Mouse (Mus musculus) neural tube, embryonic 12.5 days (tissue): ENCODE data around the gene Arhgef10l. TPM values are rescaled to one million over a fixed set of nuclear protein-coding genes. Genes with fewer than 3 reads are reported as not detected.
A peak's percentile ranks its signal among the peaks of the same experiment; 100 is the strongest.

Experiments
- ATAC-seq: fragments of 200-750 bp; cut with Nextera tagmentation; 2 replicates; pipeline ENCODE4 v1.8.0; 2017; ENCODE audit warnings: low read depth, mild to moderate bottlenecking, moderate TSS enrichment, moderate library complexity; ENCODE audit not compliant: low FRiP score
- H3K27ac ChIP-seq: fragments of 300-500 bp; sonication (generic); 2 replicates; pipeline ENCODE4 v1.5.1; 2016
- H3K27me3 ChIP-seq: fragments of 300-500 bp; sonication (generic); replicated peaks from 2 replicates; pipeline ENCODE4 v1.6.1; 2016; ENCODE audit warnings: mild to moderate bottlenecking
- H3K36me3 ChIP-seq: fragments of 300-500 bp; sonication (generic); 2 replicates; pipeline ENCODE4 v1.6.1; 2016; ENCODE audit warnings: mild to moderate bottlenecking
- H3K4me1 ChIP-seq: fragments of 300-500 bp; sonication (generic); 2 replicates; pipeline ENCODE4 v1.6.1; 2016
- H3K4me2 ChIP-seq: fragments of 300-500 bp; sonication (generic); replicated peaks from 2 replicates; pipeline ENCODE4 v1.6.1; 2016; ENCODE audit warnings: mild to moderate bottlenecking
- H3K4me3 ChIP-seq: fragments of 300-500 bp; sonication (generic); 2 replicates; pipeline ENCODE4 v1.5.1; 2016
- H3K9ac ChIP-seq: fragments of 300-500 bp; sonication (generic); 2 replicates; pipeline ENCODE4 v1.6.1; 2016; ENCODE audit warnings: mild to moderate bottlenecking
- H3K9me3 ChIP-seq: fragments of 300-500 bp; sonication (generic); 2 replicates; pipeline ENCODE4 v1.6.1; 2016; ENCODE audit warnings: mild to moderate bottlenecking
- WGBS: fragments of 180-500 bp; shearing (Covaris S2); methylation state at CpG from one replicate; pipeline ENCODE4 v1.1.7; 2016; 5-methylcytosine and 5-hydroxymethylcytosine counted together
- polyA plus RNA-seq: library from polyadenylated mRNA; unstranded; fragments of >200 nt; fragmentation: Nextera tagmentation; extraction: Ambion mirVana; gene quantifications from 2 replicates; pipeline ENCODE4 v1.2.1, GENCODE M21; 2016

Arhgef10l gene
- polyA plus RNA-seq, 1 experiment from 2014 or later = 38.8 TPM

DNA sequence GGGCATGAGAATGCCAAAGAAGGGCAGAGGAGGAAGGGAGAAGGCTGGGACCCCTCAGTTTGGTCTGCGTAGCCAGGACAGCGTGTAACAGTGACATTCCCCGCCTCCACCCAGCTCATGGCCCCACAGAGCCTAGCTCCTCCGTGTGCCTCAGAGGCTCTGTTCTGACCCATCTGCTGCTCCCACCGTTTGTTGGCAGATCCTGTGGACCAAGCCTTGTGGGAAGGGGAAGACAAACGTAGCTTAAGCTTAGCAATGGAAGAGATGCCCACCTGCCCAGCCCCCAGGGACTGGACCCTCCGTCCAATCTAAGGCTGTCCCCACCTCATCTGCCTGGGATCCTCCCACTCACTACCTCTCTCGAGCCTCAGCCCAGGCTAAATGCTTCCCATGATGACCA, 28.5 kb downstream of the Arhgef10l start:
- no peak for ATAC-seq
- peaks cover 27% of the 10 kb centered on the region; the same call in 1 of the 2 replicates for H3K4me1 ChIP-seq
- H3K27me3 ChIP-seq = no peaks in the 10 kb centered on the region
- peaks cover 20% of the 10 kb centered on the region for H3K36me3 ChIP-seq
- no peak overlapping the region for H3K9ac ChIP-seq
- 75% methylated on average over 8 of the region's 8 CpGs for WGBS
- H3K9me3 ChIP-seq = no peaks in the 10 kb centered on the region
- no peak overlapping the region for H3K4me3 ChIP-seq
- H3K27ac ChIP-seq = no peak overlapping the region
- no peak overlapping the region for H3K4me2 ChIP-seq

DNA sequence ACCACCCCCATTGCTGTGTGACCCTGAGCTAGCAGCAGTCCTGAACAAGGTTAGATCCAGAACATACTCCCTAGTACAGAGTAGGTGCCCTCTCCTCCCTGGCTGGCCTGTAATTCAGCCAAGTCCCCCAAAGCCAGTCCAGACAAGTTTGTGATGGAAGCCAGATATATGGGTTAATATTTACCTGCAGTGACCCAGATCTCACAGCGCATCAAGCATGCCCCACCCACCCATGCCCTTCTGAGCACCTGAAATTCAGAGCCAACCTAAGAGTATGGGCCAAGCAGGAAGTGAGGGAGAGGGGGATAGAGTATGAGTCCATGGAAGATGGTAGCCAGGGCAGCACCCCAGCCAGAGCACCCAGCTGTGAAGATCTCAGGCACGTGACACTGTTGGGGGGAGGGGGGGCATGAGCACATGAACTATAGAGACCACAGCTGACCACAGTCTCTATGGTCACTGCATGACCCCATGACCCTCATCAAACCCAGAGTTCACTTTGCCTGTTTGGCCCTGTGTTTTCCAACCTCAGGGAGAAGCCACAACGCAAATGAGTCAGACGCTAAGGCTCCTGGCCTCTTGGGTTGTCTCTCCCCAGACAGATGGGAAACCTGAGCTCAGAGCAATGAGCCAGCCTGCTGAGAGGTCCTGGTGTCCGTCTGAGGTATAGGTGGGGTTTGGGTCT, 29.4 kb downstream of the Arhgef10l start:
- Histone ChIP-seq H3K36me3 (peaks cover 18% of the 10 kb centered on the region), H3K9ac (no peak overlapping the region), H3K4me1 (peaks cover 24% of the 10 kb centered on the region), H3K27ac (no peak overlapping the region), H3K4me2 (no peak overlapping the region), H3K4me3 (no peak overlapping the region), H3K9me3 (no peaks in the 10 kb centered on the region), H3K27me3 (no peaks in the 10 kb centered on the region)
- 63% methylated on average over 5 of the region's 5 CpGs for WGBS
- ATAC-seq = no peak

DNA sequence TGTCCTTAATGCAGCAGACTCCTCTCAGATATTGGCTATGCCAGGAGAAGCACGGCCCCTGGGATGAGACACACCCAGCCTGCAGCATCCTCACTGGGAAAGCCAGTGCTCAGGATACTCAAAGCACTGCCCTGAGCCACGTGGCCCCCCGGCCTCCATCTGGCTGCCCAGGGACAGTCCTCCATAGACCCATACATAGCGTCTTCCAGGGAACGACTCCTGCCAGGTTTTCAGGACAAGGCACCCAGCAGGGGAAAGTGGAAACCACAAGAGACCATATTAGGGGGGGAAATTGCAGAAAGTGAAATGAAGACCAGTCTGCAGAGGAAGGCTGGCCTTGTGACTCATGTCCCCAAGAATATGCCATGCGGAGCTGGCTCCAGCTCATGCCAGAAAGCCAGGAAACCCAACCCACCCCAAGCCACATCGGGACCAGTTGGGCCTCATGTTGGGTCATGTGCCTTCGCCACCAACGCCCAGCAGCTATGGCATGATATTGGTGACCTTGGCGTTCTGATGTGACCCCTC, 30.9 kb downstream of the Arhgef10l start:
- Histone ChIP-seq H3K9ac (no peak overlapping the region), H3K27me3 (no peaks in the 10 kb centered on the region), H3K27ac (no peak overlapping the region), H3K9me3 (no peaks in the 10 kb centered on the region), H3K4me1 (peaks cover 33% of the 10 kb centered on the region), H3K4me2 (no peak overlapping the region), H3K36me3 (peaks cover 16% of the 10 kb centered on the region), H3K4me3 (no peak overlapping the region)
- WGBS = 82% methylated on average over 10 of the region's 10 CpGs
- no peak for ATAC-seq

DNA sequence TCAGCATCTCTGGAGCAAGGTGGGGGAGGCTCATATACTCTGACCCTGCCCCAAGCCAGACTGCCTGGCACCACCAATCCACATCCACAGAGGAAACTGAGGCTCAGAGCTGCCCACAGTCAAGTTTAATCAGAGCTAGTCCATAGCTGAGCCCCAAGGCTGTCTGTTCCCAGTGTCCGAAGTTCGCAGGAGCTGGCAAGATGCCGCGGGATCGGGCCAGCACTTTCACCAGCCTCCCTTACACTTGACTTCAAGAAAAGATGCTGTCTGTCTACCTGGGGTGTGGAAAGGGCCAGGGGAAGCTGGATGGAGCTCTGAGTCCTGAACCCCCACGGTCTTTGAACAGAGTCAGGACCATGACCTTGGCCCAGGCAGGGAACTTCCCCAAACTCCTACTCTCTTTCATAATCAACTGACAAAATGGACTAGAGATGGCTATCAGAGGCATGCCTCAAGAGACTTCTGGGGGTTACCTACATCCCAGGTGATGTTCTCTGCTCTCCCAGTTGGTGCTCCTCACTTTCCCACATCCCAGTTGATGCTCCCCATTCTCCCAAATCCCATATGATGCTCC, 34.4 kb downstream of the Arhgef10l start:
- ATAC-seq = no peak
- 77% methylated on average over 6 of the region's 6 CpGs for WGBS
- 0 out of 2 replicates have a peak overlapping the region, but pooled peaks have one; percentile 37 for H3K27ac ChIP-seq
- H3K4me2 ChIP-seq = no peak overlapping the region
- H3K36me3 ChIP-seq = peaks cover 16% of the 10 kb centered on the region
- no peak overlapping the region for H3K9ac ChIP-seq
- no peaks in the 10 kb centered on the region for H3K27me3 ChIP-seq
- peaks cover 38% of the 10 kb centered on the region for H3K4me1 ChIP-seq
- no peak overlapping the region for H3K4me3 ChIP-seq
- H3K9me3 ChIP-seq = no peaks in the 10 kb centered on the region

DNA sequence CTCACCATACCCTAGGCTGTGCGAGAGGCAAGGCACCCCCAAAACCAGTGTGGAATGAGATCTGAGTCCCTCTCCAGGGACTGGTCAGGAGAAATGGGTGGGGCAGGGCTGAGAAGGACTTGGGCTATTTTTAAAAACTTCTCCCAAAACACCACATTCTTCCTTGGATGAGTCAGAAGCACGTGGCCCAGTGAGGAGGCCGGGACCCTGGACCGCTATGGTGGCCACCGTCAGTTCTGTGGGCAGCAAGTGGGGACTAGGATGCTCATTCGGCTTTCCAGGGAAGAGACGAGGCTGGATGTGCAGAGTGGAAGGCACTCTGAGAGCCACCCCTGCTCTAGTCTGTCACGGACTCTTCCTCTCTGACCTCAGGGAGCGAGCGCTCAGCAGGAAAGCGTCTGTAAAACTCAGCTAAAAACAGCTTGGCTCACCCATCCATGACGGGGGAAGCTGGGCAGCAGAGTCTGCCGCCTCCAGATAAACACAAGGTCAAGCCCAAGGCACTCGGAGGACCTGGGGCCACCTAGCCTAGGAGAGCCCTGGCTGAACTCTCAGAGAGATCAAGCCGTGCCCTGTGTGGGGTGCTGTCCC, 35.1 kb downstream of the Arhgef10l start:
- no peak for ATAC-seq
- H3K27ac ChIP-seq = 0 out of 2 replicates have a peak overlapping the region, but pooled peaks have one; percentile 37
- no peaks in the 10 kb centered on the region for H3K9me3 ChIP-seq
- H3K4me3 ChIP-seq = no peak overlapping the region
- no peaks in the 10 kb centered on the region for H3K27me3 ChIP-seq
- peaks cover 19% of the 10 kb centered on the region for H3K36me3 ChIP-seq
- H3K4me2 ChIP-seq = no peak overlapping the region
- no peak overlapping the region for H3K9ac ChIP-seq
- 44% methylated on average over 15 of the region's 15 CpGs for WGBS
- peaks cover 44% of the 10 kb centered on the region for H3K4me1 ChIP-seq

DNA sequence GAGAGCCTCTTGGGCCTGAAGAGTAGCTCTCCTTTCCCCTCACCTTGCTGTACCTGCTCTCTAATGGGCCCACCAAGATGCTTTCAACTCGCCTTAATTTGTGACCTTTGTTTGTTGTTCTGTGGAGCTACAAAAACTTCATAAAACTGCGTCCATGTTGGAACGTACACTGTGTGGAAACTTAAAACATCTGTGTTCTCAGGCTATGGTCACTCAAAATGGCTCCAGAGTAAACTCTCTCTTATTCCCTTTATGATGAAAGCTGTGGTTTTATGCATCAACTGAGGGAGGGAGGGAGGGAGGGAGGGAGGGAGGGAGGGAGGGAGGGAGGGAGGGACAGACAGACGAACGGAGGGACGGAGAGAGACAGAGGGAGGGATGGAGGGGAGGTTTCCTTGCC, 35.7 kb downstream of the Arhgef10l start:
- 60% methylated on average over 6 of the region's 6 CpGs for WGBS
- ATAC-seq = no peak
- Histone ChIP-seq H3K27ac (no peak overlapping the region), H3K4me2 (no peak overlapping the region), H3K4me3 (no peak overlapping the region), H3K27me3 (no peaks in the 10 kb centered on the region), H3K9me3 (no peaks in the 10 kb centered on the region), H3K36me3 (peaks cover 19% of the 10 kb centered on the region), H3K9ac (no peak overlapping the region), H3K4me1 (peaks cover 50% of the 10 kb centered on the region)

DNA sequence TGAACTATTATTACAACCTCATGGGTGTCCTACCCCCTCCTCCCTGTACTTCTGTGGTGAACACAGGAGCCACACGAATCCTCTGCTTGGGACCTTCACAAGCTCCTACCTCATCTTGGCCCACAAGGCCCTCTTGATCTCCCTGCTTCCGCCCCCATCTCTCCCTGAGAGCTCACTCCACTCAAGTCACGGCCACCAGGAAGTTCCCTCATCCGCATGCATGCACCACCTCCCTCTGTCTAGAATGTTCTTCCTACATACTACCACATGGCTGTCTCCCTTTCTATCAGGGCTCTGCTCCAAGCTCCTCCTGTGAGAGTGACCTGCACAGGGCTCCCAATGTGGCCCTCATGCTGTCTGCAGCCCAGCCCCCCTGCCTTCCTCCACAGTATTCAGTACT, 36.8 kb downstream of the Arhgef10l start:
- Histone ChIP-seq H3K4me1 (peaks cover 61% of the 10 kb centered on the region), H3K27ac (no peak overlapping the region), H3K4me2 (no peak overlapping the region), H3K4me3 (no peak overlapping the region), H3K36me3 (peaks cover 19% of the 10 kb centered on the region), H3K9me3 (no peaks in the 10 kb centered on the region), H3K27me3 (no peaks in the 10 kb centered on the region), H3K9ac (no peak overlapping the region)
- 68% methylated on average over 4 of the region's 4 CpGs for WGBS
- no peak for ATAC-seq

DNA sequence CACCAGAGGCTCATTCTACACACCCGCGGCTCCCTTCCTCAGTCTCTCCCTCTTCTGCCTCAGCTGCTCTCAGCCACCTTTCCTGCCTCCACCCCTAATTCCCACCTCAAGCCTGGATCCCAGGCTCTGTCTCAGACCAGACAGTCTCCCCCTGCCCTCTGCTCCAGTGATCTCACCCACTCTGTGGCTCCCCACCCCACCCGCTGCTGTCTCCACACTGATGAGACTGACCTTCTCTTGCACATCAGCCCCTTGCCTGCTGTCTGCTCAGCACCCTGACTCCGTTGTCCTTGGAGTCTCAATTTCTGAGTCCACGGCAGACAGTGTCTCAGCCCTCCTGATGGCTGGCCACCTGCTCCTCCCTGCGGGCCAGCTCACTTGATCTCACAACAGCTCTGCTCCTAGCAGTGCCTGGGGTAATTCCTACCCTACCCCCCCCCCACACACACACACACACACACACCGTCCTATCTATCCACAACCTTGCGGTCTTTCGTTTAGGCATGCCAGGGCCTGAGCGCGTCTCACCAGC, 37.3 kb downstream of the Arhgef10l start:
- Histone ChIP-seq H3K36me3 (peaks cover 16% of the 10 kb centered on the region), H3K27ac (peak overlapping the region; percentile 37; the same call in 1 of the 2 replicates), H3K4me3 (no peak overlapping the region), H3K9me3 (no peaks in the 10 kb centered on the region), H3K4me2 (no peak overlapping the region), H3K27me3 (no peaks in the 10 kb centered on the region), H3K9ac (no peak overlapping the region), H3K4me1 (peaks cover 66% of the 10 kb centered on the region)
- 49% methylated on average over 11 of the region's 11 CpGs for WGBS
- ATAC-seq = no peak

DNA sequence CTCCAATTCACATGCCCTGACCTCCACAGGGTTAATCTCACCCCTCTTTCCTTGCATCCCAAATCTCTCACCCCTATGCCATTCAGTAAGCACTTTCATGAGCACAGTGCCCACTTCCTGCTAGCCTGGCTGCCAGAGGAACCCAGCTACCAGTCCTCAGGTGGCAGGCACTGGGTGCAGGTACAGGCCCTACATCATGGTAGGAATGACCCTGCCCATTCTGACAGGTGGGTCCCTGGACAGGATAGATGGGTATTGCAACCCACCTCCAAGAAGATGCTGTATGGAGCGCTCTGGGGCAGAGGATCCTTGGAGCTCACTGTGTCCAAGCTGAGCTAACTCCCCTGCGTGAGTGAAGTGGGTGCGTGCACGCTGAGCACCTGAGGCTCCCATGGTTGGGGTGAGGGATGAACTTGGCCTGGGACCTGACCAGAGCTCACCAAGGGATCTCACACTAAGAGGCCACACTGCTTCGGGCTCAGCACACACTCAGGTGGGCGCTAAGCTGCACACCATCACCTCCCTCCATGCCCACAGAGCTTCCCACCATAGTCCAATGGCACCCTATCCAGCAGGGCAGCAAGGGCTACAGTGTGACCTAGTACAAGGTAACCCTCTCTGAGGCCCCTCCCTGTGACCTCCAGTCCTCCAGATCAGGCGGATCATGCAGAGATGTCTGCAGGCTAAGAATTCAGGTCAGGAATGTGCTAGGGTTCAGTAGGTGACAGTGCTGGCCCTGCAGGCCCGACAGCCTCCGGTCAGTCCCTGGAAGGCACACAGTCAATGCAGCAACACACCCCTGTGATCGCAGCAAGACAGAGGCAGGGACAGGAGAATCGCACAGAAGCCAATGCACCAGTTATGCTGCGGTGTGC, 39.9 kb downstream of the Arhgef10l start:
- no peak overlapping the region for H3K9ac ChIP-seq
- peak overlapping the region; percentile 49; the same call in 1 of the 2 replicates for H3K4me2 ChIP-seq
- H3K4me1 ChIP-seq = peaks cover 72% of the 10 kb centered on the region
- no peak overlapping the region for H3K4me3 ChIP-seq
- no peak for ATAC-seq
- peaks cover 17% of the 10 kb centered on the region for H3K36me3 ChIP-seq
- WGBS = 71% methylated on average over 12 of the region's 12 CpGs
- no peaks in the 10 kb centered on the region for H3K27me3 ChIP-seq
- peak overlapping the region; percentile 95 for H3K27ac ChIP-seq
- H3K9me3 ChIP-seq = no peaks in the 10 kb centered on the region

DNA sequence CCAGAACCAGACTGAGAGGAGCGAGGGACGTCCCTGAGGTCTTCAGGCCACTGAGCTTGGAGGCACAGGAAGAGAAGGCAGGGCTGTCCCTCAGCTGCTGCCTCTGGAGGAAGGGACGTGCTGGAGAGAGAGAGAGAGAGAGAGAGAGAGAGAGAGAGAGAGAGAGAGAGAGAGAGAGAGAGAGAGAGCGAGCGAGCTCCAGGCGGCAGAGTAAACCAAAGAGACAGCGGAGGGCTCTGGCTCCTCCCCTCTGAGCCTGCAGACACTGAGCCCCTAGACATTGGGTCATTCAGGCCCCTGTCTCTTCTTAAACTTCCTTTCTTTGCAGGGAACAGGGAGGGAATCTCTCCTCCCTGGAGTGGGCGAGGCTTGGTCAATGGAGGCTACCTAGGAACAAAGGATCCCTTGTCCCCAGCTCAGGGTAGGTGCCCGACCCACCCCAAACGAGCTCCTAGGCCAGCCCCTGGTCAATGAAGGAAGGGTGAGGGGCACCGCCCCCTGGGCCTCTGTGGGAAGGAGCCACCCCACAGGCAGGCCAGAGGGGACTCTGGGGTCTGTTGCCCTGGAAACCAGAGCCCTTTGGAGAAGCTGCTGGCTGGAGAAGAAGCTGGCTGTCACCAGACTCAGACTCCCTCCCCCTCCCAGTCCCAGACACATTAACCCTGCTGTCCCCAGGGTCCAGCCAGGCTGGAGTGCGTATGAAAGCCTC, 41.2 kb downstream of the Arhgef10l start:
- peak; percentile 90 for ATAC-seq
- WGBS = 1% methylated on average over 10 of the region's 12 CpGs
- H3K4me3 ChIP-seq = no peak overlapping the region
- H3K9me3 ChIP-seq = no peaks in the 10 kb centered on the region
- H3K36me3 ChIP-seq = peaks cover 17% of the 10 kb centered on the region
- no peaks in the 10 kb centered on the region for H3K27me3 ChIP-seq
- H3K4me1 ChIP-seq = peaks cover 69% of the 10 kb centered on the region
- H3K9ac ChIP-seq = peak overlapping the region; percentile 41
- peak overlapping the region; percentile 95 for H3K27ac ChIP-seq
- peak overlapping the region; percentile 49 for H3K4me2 ChIP-seq

DNA sequence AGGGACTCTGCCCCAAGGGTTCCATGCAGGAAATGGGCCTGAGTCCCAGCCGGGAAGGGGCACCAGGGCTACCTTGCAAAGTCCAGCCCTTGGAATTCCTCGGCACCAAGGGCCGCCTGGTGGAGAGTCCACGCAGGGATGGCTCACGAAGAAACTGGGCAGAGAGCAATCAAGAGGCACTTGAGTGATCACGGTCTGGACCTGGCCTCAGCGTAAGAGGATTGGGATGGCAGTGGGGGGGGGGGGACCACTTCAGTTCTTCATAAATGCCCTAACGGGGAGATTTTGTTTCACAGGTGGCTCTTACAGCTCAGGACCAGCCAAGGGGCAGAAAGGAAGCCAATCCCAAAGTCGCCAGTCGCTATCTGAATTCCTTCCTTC, 41.7 kb downstream of the Arhgef10l start:
- Histone ChIP-seq H3K4me3 (no peak overlapping the region), H3K27ac (peak overlapping the region; percentile 95), H3K9me3 (no peaks in the 10 kb centered on the region), H3K27me3 (no peaks in the 10 kb centered on the region), H3K4me2 (peak overlapping the region; percentile 49), H3K9ac (peak overlapping the region; percentile 41; the same call in 1 of the 2 replicates), H3K4me1 (peaks cover 63% of the 10 kb centered on the region), H3K36me3 (peaks cover 17% of the 10 kb centered on the region)
- WGBS = 6% methylated on average over 10 of the region's 10 CpGs
- no peak for ATAC-seq
